Mouse (Mus musculus) G1E (cell line): ENCODE results near the gene Clpb.

Experiments
- CTCF ChIP-seq: IDR thresholded peaks from 2 replicates; pipeline ENCODE4 v1.5.1; 2012; ENCODE audit warnings: low read depth, low read length, inconsistent platforms, mixed read lengths
- GATA1 ChIP-seq: IDR thresholded peaks from 2 replicates; pipeline ENCODE4 v1.6.1; 2012; ENCODE audit warnings: borderline replicate concordance, low read length, inconsistent platforms, mixed read lengths
- TAL1 ChIP-seq: conservative IDR thresholded peaks from 2 replicates; pipeline ENCODE4 v1.6.1; 2012; ENCODE audit warnings: low read depth, low read length, inconsistent platforms, mixed read lengths

GRCm38 (mm10) chr7:101737735-101738134, 74.3 kb downstream of the Clpb start:
- TF ChIP-seq CTCF (no peak), GATA1 (no peak), TAL1 (no peak)
